Mouse (Mus musculus) C2C12 (cell line): Measurements from ENCODE around the gene Polr3b.

Source experiments
- CEBPB ChIP-seq: IDR thresholded peaks from one replicate; pipeline ENCODE4 v1.6.1; 2011; ENCODE audit warnings: low read depth, mild to moderate bottlenecking, control low read depth, moderate library complexity
- CTCF ChIP-seq: IDR thresholded peaks from one replicate; pipeline ENCODE4 v1.5.1; 2011; ENCODE audit not compliant: control insufficient read depth, insufficient read depth, insufficient read length
- MAX ChIP-seq: IDR thresholded peaks from one replicate; pipeline ENCODE4 v1.6.1; 2011; ENCODE audit warnings: mild to moderate bottlenecking, control low read depth
- MYOD1 ChIP-seq: IDR thresholded peaks from one replicate; pipeline ENCODE4 v1.6.1; 2011; ENCODE audit warnings: low read depth; ENCODE audit not compliant: control insufficient read depth, insufficient read length
- MYOG ChIP-seq: IDR thresholded peaks from one replicate; pipeline ENCODE4 v1.6.1; 2011; ENCODE audit not compliant: control insufficient read depth, insufficient read length; ENCODE audit errors: extremely low read depth
- USF1 ChIP-seq: IDR thresholded peaks from one replicate; pipeline ENCODE4 v1.6.1; 2011; ENCODE audit warnings: low read depth, mild to moderate bottlenecking, control low read depth, moderate library complexity

DNA sequence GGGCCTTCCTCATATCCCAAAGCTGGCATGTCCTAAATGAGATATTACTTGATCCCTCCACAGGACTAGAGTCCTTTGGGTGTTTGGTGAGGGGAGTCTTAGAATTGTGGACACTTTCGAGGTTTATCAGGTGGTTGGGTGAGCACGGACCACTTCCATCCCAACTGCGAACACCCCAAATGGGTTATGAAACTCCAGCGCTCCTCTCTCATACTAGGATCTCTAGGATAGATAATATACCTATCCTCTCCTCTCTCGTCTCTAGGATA is 136.0 kb downstream of the Polr3b start:
- TF ChIP-seq USF1 (no peak), CTCF (no peak), MYOD1 (no peak), MYOG (no peak), MAX (no peak), CEBPB (no peak)
